Mouse (Mus musculus): ENCODE data around the gene Gm20388.

DNA sequence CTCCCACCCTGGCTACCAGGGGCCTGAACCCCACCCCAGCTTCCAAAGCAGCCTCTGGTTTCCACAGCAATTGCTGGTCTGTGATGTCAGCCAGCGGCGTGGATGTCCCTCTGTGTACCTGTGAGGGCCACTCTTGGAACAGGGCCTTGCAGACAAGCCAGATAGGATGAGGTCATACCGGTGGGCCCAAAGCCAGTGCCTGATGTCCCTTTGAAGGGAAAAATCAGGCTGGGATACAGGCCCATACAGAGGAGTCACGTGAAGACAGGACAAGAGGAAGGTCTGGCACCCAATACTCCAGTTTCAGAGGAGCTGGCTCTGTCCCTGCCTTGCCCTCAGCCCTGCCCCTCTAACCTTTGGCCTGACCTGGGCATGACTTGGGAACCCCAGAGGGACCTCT is 2289.2 kb downstream of the Gm20388 start:
- TF ChIP-seq POLR2A (IDR thresholded peaks at IDR 0.05; ENCODE audit: low read depth, low read length) (no peak), CTCF (conservative IDR thresholded peaks at IDR 0.05; ENCODE audit: insufficient read depth, insufficient read length, low read depth, low read length) (no peak)

Measured in kidney, adult 2 months (tissue).